In genomic region chr12:40220001-40220570, GRCm38 (mm10) we compare ENCODE assay signal across 8 mouse cellular contexts. TPM values are rescaled to one million over a fixed set of nuclear protein-coding genes. Genes with fewer than 3 reads are reported as not detected.
DNase-seq lines count a peak whose midpoint lies in the region; ATAC-seq and TF ChIP-seq lines count a peak whose summit lies in the region.

No protein-coding gene starts in this region.

- no peak for ATAC-seq in heart, embryonic 12.5 days (ENCODE audit: insufficient number of reproducible peaks, low FRiP score)
- ATAC-seq in kidney, embryonic 16.5 days (ENCODE audit: low FRiP score, low TSS enrichment), result no peak

- peak; percentile 85 for DNase-seq in liver, adult 2 months (ENCODE audit: extremely low read depth, low read depth, low spot score)
- DNase-seq in liver, result no peak
- peak; percentile 44 to 51 for DNase-seq in cerebellum, postnatal 36 days
- DNase-seq in lung, postnatal 14 days, result peak; percentile 51
- no peak for DNase-seq in ovary, postnatal 10 days (ENCODE audit: low spot score)
- no peak for DNase-seq in spleen, postnatal 4 days (ENCODE audit: low spot score in 2 of 2)

- peaks cover 18% of the 10 kb centered on the region for H3K36me3 ChIP-seq in liver, adult 2 months (ENCODE audit: control insufficient read depth, insufficient read depth, low read length)
- peaks cover 21% of the 10 kb centered on the region for H3K36me3 ChIP-seq in heart, embryonic 12.5 days
- peaks cover 18% of the 10 kb centered on the region for H3K36me3 ChIP-seq in kidney, embryonic 16.5 days (ENCODE audit: insufficient read depth, low read length)

- no peak overlapping the region for H3K9ac ChIP-seq in liver, adult 2 months (ENCODE audit: low read depth, low read length)
- peak overlapping the region; percentile 64; the same call in 1 of the 2 replicates for H3K9ac ChIP-seq in heart, embryonic 12.5 days
- peak overlapping the region; percentile 48; the same call in 1 of the 2 replicates for H3K9ac ChIP-seq in kidney, embryonic 16.5 days (replicated peaks; ENCODE audit: low read length)

- no peaks in the 10 kb centered on the region for H3K27me3 ChIP-seq in liver, adult 2 months (ENCODE audit: control insufficient read depth, insufficient read depth, low read length)
- H3K27me3 ChIP-seq in heart, embryonic 12.5 days (replicated peaks), result no peaks in the 10 kb centered on the region
- no peaks in the 10 kb centered on the region for H3K27me3 ChIP-seq in kidney, embryonic 16.5 days (ENCODE audit: insufficient read depth, low read length)

- peaks cover 13% of the 10 kb centered on the region for H3K4me1 ChIP-seq in liver, adult 2 months (ENCODE audit: control insufficient read depth, insufficient read depth, low read length)
- H3K4me1 ChIP-seq in heart, embryonic 12.5 days (replicated peaks), result peaks cover 9% of the 10 kb centered on the region
- H3K4me1 ChIP-seq in kidney, embryonic 16.5 days (ENCODE audit: insufficient read depth, low read length), result peaks cover 16% of the 10 kb centered on the region

- H3K9me3 ChIP-seq in heart, embryonic 12.5 days (replicated peaks), result no peaks in the 10 kb centered on the region
- no peaks in the 10 kb centered on the region for H3K9me3 ChIP-seq in kidney, embryonic 16.5 days (ENCODE audit: low read length)

- H3K4me2 ChIP-seq in heart, embryonic 12.5 days, result peak overlapping the region; percentile 60
- H3K4me2 ChIP-seq in kidney, embryonic 16.5 days (replicated peaks; ENCODE audit: low read depth, low read length), result peak overlapping the region; percentile 48

- TF ChIP-seq CTCF in liver, adult 2 months (IDR thresholded peaks at IDR 0.05; ENCODE audit: low read depth, low read length), result no peak

- 0 out of 2 replicates have a peak overlapping the region, but pooled peaks have one; percentile 0 for H3K27ac ChIP-seq in liver, adult 2 months (replicated peaks; ENCODE audit: insufficient read depth, low read depth, low read length)
- H3K27ac ChIP-seq in heart, embryonic 12.5 days (ENCODE audit: poor library complexity, severe bottlenecking), result no peak overlapping the region
- no peak overlapping the region for H3K27ac ChIP-seq in kidney, embryonic 16.5 days (ENCODE audit: low read length)

- peak overlapping the region; percentile 38; the same call in 1 of the 2 replicates for H3K4me3 ChIP-seq in liver, adult 2 months (ENCODE audit: insufficient read depth, low read depth, low read length)
- H3K4me3 ChIP-seq in heart, embryonic 12.5 days, result peak overlapping the region; percentile 30
- peak overlapping the region; percentile 24 for H3K4me3 ChIP-seq in kidney, embryonic 16.5 days (ENCODE audit: low read length)

- TF ChIP-seq POLR2A in liver, adult 2 months (IDR thresholded peaks at IDR 0.05; ENCODE audit: extremely low read depth, insufficient read depth, low read length), result no peak

- 5% methylated on average over 3 of the region's 3 CpGs for WGBS in liver, adult 2 months
- WGBS in heart, embryonic 12.5 days, result 42% methylated on average over 3 of the region's 3 CpGs
- 32% methylated on average over 3 of the region's 3 CpGs for WGBS in kidney, embryonic 16.5 days

- H3K79me2 ChIP-seq in liver, adult 2 months (ENCODE audit: control insufficient read depth, insufficient read depth, low read length), result peaks cover 7% of the 10 kb centered on the region; the same call in 1 of the 2 replicates

RNA-seq across cellular contexts. Expression of gene Lsmem1, which starts 20.8 kb away (rescaled TPM):
- total RNA-seq in liver, adult 2 months (2014; rRNA removed), result not detected in 2 replicates
- polyA plus RNA-seq in liver, adult 2 months (2012; rRNA removed), result not detected in 2 replicates
- polyA plus RNA-seq in heart, embryonic 12.5 days (2016; fragmentation: Nextera tagmentation; extraction: Ambion mirVana), result 28.4 and 28.7 TPM in 2 replicates
- polyA plus RNA-seq in kidney, embryonic 16.5 days (2015; fragmentation: Nextera tagmentation; extraction: Ambion mirVana), result 0.21 and 0.23 TPM in 2 replicates

RNA-seq across cellular contexts. Expression of gene Ifrd1, which starts 28.2 kb away (rescaled TPM):
- total RNA-seq in liver, adult 2 months (2014; rRNA removed), result 17.6 and 24.3 TPM in 2 replicates
- 3.9 and 4.8 TPM in 2 replicates for polyA plus RNA-seq in liver, adult 2 months (2012; rRNA removed)
- 115 and 118 TPM in 2 replicates for polyA plus RNA-seq in heart, embryonic 12.5 days (2016; fragmentation: Nextera tagmentation; extraction: Ambion mirVana)
- 88.7 and 103 TPM in 2 replicates for polyA plus RNA-seq in kidney, embryonic 16.5 days (2015; fragmentation: Nextera tagmentation; extraction: Ambion mirVana)

Comparison
In these comparisons a context has a peak if more than half of its experiments do, and no peak if none do; other contexts are left out.
1. DNase-seq: peak in liver, adult 2 months (single experiment), cerebellum, postnatal 36 days (2 of 2) and lung, postnatal 14 days (single experiment); none in liver (single experiment), ovary, postnatal 10 days (single experiment) and spleen, postnatal 4 days (0 of 2).
2. RNA of gene Lsmem1, which starts 20.8 kb away (polyA plus RNA-seq): 28.4 to 28.7 TPM in heart, embryonic 12.5 days; 0.21 to 0.23 TPM in kidney, embryonic 16.5 days and not detected in liver, adult 2 months; every median in the first group is over 10 times any median in the second.
3. RNA of gene Ifrd1, which starts 28.2 kb away (polyA plus RNA-seq): 115 to 118 TPM in heart, embryonic 12.5 days and 88.7 to 103 TPM in kidney, embryonic 16.5 days; 3.9 to 4.8 TPM in liver, adult 2 months; every median in the first group is over 10 times any median in the second.
4. Peak in every context shown above with its lines, with median percentiles within 50 percentile points of each other: H3K4me3 ChIP-seq.